Mouse (Mus musculus) cerebellum, adult 8-10 months (tissue): ENCODE measurements around the gene Evx1.

Experiments
- DNase-seq: peaks from one replicate; pipeline ENCODE4 v3.0.0; 2022

Gene Evx1

DNA sequence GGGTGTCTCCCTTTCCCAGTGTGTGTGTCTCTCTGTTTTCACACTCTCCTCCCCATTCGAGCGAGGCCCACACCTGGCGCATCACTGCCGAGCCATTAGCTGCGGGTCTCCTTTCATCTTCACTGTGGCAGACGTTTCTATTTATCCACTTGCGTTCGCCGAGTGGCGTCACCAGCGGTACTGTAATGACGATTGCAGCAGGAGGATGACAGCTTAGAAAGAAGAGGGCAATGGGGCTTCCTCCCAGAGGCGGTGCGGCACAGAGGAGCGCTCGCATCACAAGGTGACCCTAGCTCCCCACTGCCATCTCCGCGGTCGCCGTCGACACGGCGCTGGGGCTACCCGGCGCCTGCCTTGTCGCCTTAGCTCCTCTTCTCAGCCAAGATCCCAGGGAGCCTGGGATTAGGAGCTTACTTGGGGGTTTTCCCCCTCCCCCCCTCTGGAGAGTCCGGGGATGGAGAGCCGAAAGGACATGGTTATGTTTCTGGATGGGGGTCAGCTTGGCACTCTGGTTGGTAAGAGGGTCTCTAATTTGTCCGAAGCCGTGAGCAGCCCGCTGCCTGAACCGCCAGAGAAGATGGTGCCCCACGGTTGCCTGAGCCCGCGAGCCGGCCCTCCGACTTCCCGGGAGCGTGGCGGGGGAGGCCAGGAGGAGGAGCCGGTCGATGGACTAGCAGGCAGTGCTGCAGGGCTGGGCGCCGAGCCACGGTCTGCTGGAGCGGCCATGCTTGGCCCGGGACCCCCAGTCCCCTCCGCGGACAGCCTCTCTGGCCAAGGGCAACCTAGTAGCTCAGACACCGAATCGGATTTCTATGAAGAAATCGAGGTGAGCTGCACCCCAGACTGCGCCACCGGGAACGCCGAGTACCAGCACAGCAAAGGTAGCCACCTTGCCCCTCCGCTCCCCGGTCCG, at the start of gene Evx1:
TSS of gene Evx1 (plus strand) at position 108 of the 913 bp plus-strand sequence.
- no peak for DNase-seq

DNA sequence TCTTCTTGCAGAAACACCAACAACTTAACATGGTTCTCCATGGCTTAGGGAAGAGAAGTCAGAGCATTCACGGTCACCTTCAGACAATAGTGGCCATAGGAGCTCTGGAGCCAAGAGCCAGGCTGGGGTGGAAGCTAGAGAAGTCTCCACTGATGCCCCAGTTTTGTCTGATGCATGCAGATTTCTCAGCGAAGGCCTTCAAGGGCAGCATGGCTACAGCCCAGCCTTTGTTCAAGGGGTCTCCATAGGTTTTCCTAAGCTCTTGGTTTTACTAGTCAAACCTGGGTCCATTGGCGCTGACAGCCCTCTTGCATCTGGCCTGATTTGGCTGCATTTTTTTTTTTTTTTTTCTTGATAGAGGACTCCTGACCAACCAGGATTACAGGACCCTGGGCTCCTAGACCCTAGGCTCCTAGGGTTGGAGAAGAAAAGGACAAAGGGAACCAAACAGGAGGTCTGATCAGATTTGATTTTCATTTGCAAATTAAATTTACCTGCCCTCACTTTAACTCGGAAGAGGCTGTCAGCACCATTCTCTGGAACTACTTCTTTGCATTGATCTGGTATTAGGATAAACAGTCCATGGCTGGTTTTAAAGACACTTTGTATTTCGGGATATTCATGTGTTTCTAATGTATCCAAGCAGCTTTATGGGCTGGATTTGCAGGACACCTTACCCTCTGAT, 49.0 kb upstream of the Evx1 start:
- no peak for DNase-seq

DNA sequence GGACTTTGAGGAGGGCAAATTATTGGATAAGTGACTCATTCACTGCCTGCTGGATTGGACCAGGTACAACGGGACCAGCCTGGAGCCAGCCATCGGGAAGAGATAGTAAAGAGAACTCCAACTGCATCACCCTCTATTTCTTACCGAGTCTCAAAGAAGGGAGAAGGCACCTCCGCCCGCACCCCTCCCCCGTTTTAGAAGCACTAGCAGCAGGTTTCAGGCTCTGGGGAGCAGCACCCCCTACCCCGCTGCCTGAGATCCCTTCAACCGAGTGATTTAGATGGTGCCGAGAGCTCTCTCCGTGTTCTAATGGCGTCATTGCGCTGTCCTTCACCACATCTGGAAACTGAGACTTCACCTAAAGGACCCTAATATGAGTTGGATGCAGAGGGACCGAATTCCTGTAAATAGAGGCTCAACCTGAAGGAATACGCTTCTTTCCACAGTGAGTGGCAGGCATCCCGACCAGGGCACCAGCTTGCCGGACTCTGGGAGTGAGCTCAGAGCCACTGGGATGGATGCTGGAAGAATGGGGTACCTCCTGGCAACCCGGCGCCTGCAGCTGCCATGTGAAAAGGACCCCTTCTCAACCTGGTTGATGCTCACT, 47.9 kb upstream of the Evx1 start:
- DNase-seq = no peak

DNA sequence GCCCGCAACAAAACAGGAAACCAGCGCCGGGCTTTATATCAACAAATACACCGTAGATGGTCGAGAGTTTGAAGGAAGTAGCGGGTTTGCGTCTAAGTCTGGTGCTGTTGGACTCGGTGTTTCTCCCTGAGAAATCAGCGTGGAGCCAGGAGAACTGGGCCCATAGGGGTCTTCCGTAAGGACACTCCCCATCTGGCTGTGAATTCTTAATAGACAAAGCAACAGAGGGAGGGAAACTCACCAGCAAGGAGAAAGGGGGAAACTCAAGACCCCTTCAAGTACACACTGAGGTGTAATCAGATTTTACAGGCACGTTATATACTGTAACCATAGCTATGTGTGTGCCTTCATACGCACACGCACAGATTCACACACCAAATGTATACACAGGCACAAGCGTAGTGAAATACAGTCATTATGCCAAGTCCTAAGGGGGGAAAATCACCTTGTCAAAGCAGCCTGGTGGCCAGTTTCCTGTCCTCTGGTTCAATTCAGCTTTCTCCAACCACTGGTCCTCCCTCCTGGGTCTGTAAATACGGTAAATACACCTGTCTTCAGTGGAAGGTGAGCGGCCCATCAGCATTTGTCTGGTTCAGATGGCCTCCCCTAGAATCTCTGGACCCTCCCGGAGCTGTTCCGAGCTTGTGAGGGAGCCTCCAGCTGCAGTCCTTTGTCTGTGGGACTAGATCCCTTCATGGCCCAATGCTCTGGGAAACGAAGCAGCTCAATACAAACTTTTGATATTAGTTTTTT, 47.2 kb upstream of the Evx1 start:
- DNase-seq = no peak

DNA sequence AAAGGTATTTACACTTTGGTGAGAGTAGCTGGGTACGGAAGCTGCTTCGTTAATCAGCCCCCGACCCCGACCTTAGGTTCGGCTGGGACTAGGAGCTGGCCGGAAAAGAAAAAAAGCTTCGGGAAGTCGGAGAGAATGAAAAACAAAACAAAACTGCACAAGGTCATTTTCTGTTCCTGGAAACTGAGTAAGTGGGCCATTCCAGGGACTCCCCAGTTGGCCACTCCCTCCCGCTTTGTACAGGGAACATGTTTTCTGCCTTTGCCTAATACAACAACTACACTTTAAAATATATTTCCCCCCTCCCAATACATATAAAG, 46.7 kb upstream of the Evx1 start:
- DNase-seq = no peak

DNA sequence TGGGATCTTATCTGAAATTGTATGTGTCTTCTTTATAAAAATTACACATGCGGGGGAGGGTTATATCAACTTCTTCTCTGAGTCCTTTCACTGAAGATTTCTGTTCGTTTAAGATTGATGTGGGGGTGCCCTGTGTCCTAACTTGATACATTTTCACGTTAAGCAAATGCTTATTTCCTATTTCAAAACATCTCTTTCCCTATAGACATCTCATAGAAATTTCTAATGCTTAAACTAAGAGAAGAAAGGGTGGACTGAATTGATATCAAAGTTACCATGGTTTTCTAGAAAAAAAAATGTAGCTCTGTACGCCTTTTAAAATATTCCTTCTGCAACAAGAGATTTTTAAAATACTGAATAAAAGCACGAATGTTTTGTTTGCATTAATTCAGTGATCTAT, 46.1 kb upstream of the Evx1 start:
- no peak for DNase-seq

DNA sequence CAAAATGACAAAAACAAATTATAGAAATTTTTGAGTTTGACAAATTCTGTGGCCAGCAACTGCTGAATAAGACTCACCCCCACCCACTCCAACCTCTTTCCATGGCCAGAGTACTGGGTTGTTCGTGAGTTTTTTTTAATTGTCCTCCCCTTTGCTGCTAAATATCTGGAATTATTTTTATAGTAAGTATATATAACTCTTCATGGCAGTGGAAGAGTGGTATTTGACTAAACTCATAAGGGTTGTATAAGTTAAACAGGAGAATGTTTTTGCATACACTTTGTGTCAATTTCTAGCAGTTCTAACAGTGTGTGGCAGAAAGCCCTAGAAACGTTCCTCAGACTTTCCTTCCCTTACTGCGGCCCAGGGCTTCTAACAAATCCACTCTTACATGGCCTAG, 45.6 kb upstream of the Evx1 start:
- DNase-seq = no peak

DNA sequence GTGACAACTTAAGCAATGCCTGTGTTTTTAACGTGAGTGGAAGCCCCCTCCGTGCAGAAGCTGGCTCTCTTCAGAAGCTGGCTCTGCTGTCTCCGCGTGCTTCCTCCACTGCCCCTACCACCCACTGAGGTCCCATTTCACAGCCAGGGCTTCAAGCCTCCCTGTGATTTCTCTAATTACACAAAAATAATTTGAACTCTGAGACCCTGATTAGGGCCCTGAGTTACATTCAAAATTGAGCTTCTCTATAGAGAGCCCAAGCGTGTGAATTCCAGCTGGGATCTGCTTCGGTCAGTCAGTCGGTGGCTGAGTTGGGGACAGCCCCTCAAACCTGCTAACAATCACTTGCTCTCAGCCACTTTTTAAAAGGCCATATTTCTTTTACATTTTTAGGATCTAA, 45.0 kb upstream of the Evx1 start:
- DNase-seq = no peak

DNA sequence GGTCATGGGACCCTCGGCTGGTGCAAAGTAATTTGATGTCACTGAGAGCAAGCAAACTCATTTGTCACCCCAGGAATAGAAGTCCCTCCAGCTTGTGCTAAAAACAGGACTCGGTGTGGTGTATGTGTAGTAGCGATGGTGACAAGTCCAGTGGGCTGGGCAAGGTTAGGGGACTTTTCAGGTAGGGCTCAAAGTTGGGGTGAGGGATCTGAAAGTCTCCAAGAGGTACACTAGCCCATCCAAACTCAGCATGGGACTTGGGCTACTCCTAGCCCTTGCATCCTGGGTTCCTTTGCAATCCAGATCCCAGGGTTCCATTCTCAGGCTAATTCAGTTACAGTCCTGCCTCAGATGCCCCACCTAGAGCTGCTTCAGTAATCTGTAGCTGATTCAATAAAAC, 44.5 kb upstream of the Evx1 start:
- DNase-seq = no peak

DNA sequence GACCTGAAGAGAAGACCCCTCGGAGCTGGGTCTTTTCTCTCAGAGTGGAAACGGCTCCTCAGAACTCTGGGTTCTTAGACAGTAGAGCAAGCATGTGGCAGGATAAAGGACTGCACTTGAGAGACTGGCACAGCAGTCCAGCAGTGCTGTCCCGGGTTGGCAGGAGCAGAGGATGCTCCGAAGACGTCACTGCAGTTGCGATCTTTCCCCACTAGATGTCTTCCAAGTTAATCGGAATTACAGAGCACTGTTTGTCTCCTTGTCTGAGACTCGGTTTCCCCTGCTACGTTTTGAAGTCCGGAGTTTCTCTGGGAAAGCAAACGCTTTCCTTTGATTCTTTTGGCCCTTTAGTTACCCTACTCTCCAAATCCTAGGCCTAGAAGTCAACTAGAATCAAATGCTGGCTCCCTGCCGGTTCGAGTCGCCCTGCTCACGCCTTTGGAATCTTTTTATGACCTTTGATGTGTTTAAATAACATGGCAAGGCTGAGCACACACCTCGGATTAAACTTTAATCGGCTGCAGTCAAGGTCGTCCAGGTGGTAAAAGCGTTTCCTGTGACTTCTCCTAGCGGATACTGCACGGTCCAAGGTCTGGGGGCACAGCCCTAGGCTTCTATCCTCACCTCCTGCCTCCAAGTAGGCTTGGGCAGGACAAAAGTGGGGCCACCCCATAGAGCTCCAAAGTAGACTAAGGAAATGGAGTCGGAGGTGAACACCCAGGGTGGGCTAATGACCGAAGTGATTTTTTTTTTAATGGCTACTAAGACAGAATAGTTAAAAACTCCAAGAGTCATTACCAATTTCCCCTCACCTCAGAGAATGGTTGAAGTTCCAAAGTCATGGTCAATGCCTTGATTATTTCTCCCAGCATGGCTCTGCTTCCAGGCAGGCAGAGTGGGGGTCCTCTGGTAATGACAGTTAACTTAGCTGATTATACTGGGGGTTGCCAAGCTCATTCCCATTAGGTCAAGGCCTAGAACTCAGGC, 42.5 kb upstream of the Evx1 start:
- peak; percentile 43 for DNase-seq

DNA sequence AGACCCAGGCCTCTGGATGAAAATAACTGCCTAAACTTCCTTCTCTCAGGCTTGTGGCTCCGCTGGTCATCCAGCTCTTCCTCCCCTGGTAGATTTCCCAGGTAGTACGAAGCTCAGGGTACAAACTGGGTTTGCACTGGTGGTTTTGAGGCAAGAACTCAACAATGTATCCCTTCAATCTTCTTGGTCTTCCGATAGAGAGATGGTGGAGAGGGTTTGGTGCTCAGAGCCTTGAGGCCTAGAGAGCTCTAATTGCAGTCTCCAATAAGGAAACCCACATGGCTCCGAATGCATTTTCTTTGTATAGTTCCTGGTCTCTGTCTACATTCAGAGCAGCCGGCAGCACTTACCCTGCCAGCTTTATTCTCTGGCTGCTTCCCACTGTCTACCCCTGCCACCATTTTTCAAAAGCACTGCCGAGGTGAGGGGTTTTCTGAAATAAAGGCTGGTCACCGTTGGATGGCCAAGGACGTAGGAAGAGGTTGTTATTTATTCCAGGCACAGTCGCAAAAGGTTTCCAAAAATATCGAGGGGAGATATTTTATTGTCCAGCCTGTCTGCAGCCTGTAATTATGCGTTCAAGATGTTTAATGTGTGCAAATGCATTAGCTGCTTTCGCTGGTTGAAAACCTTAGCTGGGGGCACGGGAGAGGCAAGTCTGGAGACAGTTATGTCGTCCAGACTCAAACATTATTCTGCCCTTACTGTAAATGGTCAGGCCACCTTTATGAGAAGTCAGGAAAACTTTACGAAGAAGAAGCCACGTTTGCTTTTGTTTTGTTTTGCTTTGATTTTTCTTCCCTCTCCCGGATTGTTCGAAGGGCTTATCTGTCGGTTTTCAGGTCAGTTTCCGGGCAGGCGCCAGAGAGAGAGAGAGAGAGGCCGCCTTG, 40.3 kb upstream of the Evx1 start:
- no peak for DNase-seq

DNA sequence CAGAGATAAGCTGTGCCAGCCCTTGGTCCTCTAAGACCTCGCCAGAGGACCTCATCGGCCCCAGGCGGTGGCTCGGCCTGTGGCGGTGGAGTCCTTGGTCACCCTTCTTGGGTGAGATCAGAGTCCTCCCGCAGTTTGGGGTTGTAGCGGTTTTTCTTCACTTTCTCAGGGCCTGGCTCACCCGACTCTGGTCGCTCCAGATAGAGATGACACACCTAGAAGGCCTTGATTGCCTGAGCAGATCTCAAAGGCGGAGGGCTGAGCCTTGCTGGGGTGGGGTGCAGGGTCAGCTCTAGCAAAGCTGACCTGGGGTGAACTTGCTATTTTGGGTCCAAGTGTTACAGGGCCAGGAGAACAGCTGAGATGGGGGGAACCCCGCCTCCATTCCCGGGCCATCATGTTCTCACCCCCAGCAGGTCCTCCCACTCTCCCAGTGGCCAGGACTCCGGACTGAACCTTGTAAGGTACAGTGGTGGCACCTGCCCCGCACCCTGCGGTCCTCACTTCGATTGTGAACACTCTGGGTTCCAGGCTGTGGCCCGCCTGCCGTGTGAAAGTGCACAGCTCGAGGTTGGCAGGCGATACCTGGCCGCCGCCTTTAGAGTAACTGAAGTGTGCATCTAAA, 39.5 kb upstream of the Evx1 start:
- no peak for DNase-seq

DNA sequence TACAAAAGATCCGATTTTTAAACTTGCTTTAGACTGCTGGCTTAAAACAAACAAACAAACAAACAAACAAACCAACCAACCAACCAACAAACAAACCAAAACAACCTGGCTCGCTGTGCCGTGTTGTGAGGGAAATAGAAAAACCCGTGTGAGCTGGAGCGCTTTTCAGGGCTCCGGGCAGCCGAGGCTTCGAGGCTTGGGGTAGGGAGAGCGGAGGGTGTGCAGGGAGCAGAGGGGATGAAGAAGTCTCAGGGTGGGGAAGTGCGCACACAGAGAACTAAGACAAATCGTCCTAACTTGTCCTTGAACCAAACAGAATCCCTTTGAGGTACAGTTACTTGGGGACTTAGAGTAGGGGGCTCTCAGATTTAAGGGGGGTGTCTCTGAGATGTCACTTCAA, 38.7 kb upstream of the Evx1 start:
- DNase-seq = no peak

DNA sequence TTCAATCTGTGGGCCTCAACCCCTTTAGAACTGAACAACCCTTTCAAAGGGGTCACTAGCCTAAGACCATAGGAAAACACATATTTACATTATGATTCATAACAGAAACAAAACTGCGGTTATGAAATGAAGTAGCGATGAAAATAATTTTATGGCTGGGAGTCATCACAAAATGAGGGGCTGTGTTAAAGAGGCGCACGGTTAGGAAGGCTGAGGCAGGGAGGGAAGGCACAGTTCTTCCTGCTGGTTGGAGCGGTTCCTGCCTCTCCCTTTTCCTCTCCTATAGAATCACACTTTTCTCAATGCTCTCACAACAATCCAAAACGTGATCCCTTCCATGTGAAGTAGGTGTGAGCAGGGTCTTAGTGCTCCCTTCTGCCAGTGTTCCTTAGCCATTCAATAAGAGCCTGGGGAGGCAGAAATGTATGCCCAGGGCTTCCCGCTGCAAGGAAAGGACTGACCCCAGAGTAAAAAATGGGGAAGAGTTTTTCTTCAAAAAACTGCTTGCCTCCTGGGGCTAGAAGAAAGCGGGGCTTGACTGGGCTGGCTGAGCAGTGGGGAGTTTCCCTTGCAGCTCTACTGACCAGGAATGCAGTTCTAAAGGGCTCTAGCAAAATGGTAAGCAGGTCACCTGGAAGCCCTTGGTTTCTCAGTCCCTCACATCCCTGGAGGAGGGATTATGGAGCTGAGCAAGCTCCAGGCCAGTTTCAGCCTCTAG, 37.6 kb upstream of the Evx1 start:
- no peak for DNase-seq

DNA sequence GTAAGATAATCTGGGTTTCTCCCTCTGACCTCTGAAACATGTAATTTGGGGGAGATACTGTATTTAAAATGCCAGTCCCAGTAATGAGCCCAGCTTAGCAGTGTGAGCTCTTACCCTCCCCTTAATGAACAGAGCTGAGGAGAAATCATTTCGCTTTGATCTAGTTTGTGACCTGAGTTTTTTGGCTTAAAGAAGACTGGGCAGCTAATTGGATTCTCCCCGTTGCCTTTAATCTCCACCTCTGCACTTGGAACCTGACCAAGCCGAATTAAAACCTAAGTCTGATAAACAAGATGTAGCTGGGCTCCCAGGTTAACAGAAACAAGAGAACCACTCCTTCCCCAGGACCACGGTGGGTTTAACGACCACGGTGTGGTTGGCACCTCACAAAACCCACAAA, 36.9 kb upstream of the Evx1 start:
- DNase-seq = no peak

DNA sequence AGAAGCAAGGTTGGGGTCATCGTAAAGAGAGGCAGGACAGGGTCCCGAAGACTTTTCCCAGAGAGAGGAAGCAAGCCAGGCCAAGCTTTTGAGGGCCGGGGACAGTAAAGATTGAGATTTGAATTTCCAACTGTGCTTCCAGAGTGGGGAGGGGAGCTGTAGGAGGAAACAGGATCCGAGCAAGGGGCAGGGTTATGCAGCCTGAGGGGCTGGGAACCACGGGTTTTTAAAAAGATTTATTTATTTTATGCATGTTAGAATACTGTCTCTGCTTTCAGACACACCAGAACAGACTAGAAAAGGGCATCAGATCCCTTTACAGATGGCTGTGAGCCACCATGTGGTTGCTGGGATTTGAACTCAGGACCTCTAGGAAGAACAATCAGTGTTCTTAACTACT, 36.4 kb upstream of the Evx1 start:
- DNase-seq = no peak

DNA sequence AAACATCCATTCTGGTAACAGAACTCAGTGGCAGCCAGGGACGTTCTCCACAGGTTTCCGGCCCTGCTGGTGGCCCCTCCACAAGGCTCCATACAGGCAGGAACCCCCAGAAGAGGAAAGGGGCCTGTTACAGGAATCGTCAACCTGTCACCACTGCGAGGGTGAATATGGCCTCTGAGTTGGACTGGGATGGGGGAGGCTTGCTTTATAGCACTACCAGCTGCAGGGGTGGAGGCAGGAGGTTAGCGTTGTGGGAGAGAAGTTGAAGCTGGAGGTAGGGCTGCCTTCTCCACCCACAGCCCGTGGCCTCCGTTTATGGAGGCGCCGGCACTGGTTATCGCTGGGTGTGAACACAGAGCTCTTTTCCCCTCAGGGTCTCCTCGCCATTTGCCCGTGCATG, 32.2 kb upstream of the Evx1 start:
- DNase-seq = no peak

DNA sequence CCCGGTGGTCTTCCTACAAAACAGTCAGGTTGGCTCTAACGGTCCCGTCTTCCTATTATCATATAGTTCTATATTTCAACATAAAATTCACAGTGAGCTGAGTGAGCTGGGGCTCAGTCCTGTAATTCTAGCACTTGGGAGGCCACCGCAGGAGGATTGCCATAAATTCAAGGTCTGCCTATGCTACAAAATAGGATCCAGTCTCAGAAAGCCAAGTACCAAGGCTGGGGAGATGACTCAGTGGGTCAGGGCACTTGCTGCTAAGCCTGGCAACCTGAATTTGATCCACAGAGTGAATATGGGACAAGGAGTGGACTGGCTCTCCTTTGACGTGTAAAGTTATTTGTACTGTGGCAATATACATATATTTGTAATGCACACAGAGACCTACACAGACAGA, 29.4 kb upstream of the Evx1 start:
- no peak for DNase-seq

DNA sequence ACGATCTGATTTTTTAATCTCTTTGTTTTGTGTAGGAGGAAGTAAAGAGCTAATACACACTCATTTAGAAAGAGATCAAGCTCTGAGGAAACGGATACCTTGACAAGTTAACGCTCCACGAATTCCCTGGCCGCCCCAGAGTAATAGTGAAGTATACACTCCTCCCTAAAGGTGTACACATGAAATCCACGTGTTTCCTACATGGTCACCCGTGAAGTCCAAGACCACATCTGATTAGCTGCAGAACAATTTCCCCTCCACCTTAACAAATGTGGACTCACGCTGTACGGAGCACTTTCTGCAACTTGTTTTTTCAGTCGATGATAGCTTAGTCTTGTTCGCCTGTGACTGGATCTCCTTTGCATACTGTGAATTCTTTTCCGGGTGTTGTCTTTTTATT, 23.1 kb upstream of the Evx1 start:
- no peak for DNase-seq
